Mouse (Mus musculus) brain, embryonic 14.5 days (tissue): ENCODE measurements around the gene Klk4.
A peak's percentile ranks its signal among the peaks of the same experiment; 100 is the strongest.

Experiments used
- CTCF ChIP-seq: fragments of 200-500 bp; IDR thresholded peaks from 2 replicates; pipeline ENCODE4 v1.5.1; 2012; ENCODE audit warnings: inconsistent platforms, mild to moderate bottlenecking, moderate library complexity, borderline replicate concordance; ENCODE audit not compliant: insufficient read depth, insufficient read length; ENCODE audit errors: extremely low read depth
- POLR2A ChIP-seq: fragments of 200-500 bp; IDR thresholded peaks from 2 replicates; pipeline ENCODE4 v1.6.1; 2012; ENCODE audit warnings: mild to moderate bottlenecking, inconsistent platforms, borderline replicate concordance; ENCODE audit not compliant: poor library complexity, insufficient read depth, insufficient read length, severe bottlenecking; ENCODE audit errors: extremely low read depth

- TF ChIP-seq CTCF = peak; percentile 96
- no peak for TF ChIP-seq POLR2A
Measured at GRCm38 (mm10) chr7:43919559-43920451, 38.8 kb downstream of the Klk4 start.
